Mouse (Mus musculus): ENCODE results near the gene BC048507. TPM values are rescaled to one million over a fixed set of nuclear protein-coding genes. Genes with fewer than 3 reads are reported as not detected.
A peak's percentile ranks its signal among the peaks of the same experiment; 100 is the strongest.
"Not testable (repeated sequence)": the region's sequence is repeated elsewhere in the genome, so short reads cannot be mapped to it uniquely, and the experiment has no call there.

Gene BC048507
- polyA plus RNA-seq (2016; fragmentation: Nextera tagmentation; extraction: Ambion mirVana), result not detected in 2 replicates

- no peaks in the 10 kb centered on the region for H3K4me1 ChIP-seq
- 68% methylated on average over 11 of the region's 11 CpGs for WGBS
- no peak for DNase-seq (ENCODE audit: low spot score)
These were observed at the start of gene BC048507 for GRCm38 (mm10) chr13:67863026-67863425. TSS of gene BC048507 (plus strand) at chr13:67863326.

GRCm38 (mm10) chr13:67813710-67814660, 49.1 kb upstream of the BC048507 start, which contains the start of gene Zfp273:
TSS of gene Zfp273 (plus strand) at chr13:67813740.
- peak within 1 kb of the TSS; percentile 86 for H3K27ac ChIP-seq
- peak; percentile 92 for DNase-seq (ENCODE audit: low spot score)
- WGBS, result 5% methylated on average over 31 of the region's 31 CpGs
- peak within 1 kb of the TSS; percentile 71 for H3K4me3 ChIP-seq
- peaks cover 11% of the 10 kb centered on the region for H3K36me3 ChIP-seq
- H3K4me1 ChIP-seq, result no peaks in the 10 kb centered on the region
- H3K9me3 ChIP-seq, result no peaks in the 10 kb centered on the region
- no peaks in the 10 kb centered on the region for H3K27me3 ChIP-seq (ENCODE audit: insufficient read depth, poor library complexity, severe bottlenecking)

More at GRCm38 (mm10) chr13:67863026-67863425, at the start of gene BC048507:
- Histone ChIP-seq H3K4me3 (no peak within 1 kb of the TSS), H3K9me3 (no peaks in the 10 kb centered on the region), H3K27me3 (ENCODE audit: insufficient read depth, poor library complexity, severe bottlenecking) (no peaks in the 10 kb centered on the region), H3K27ac (no peak within 1 kb of the TSS), H3K36me3 (no peaks in the 10 kb centered on the region)

- H3K27ac ChIP-seq, result no peak overlapping the region
- H3K4me1 ChIP-seq, result no peaks in the 10 kb centered on the region
- no peaks in the 10 kb centered on the region for H3K9me3 ChIP-seq
- no peaks in the 10 kb centered on the region for H3K27me3 ChIP-seq (ENCODE audit: insufficient read depth, poor library complexity, severe bottlenecking)
- WGBS, result 91% methylated on average over 1 of the region's 1 CpGs
- DNase-seq (ENCODE audit: low spot score), result no peak
- H3K4me3 ChIP-seq, result no peak overlapping the region
- H3K36me3 ChIP-seq, result peaks cover 28% of the 10 kb centered on the region
These were observed 44.5 kb upstream of the BC048507 start for GRCm38 (mm10) chr13:67818636-67819035.

GRCm38 (mm10) chr13:67830911-67831336, 32.2 kb upstream of the BC048507 start, which contains the start of gene Gm10037:
TSS of gene Gm10037 (plus strand) at chr13:67831106.
- 3% methylated on average over 14 of the region's 14 CpGs for WGBS
- H3K9me3 ChIP-seq, result peaks cover 3% of the 10 kb centered on the region; the same call in 1 of the 2 replicates
- DNase-seq (ENCODE audit: low spot score), result peak; percentile 77
- H3K4me3 ChIP-seq, result peak within 1 kb of the TSS; percentile 70
- H3K4me1 ChIP-seq, result no peaks in the 10 kb centered on the region
- peak within 1 kb of the TSS; percentile 88 for H3K27ac ChIP-seq
- H3K27me3 ChIP-seq (ENCODE audit: insufficient read depth, poor library complexity, severe bottlenecking), result no peaks in the 10 kb centered on the region
- peaks cover 13% of the 10 kb centered on the region for H3K36me3 ChIP-seq

GRCm38 (mm10) chr13:67833137-67833536, 30.0 kb upstream of the BC048507 start:
- H3K4me3 ChIP-seq; H3K27me3 ChIP-seq (ENCODE audit: insufficient read depth, poor library complexity, severe bottlenecking); H3K27ac ChIP-seq; H3K4me1 ChIP-seq; H3K36me3 ChIP-seq; H3K9me3 ChIP-seq; DNase-seq (ENCODE audit: low spot score): not testable (repeated sequence)

GRCm38 (mm10) chr13:67843775-67844118, 19.4 kb upstream of the BC048507 start:
- no peaks in the 10 kb centered on the region for H3K27me3 ChIP-seq (ENCODE audit: insufficient read depth, poor library complexity, severe bottlenecking)
- no peaks in the 10 kb centered on the region for H3K4me1 ChIP-seq
- no peaks in the 10 kb centered on the region for H3K36me3 ChIP-seq
- WGBS, result 38% methylated on average over 6 of the region's 6 CpGs
- H3K27ac ChIP-seq, result 0 out of 2 replicates have a peak overlapping the region, but pooled peaks have one; percentile 10
- H3K4me3 ChIP-seq, result peak overlapping the region; percentile 59
- H3K9me3 ChIP-seq, result no peaks in the 10 kb centered on the region
- no peak for DNase-seq (ENCODE audit: low spot score)

- 2% methylated on average over 13 of the region's 19 CpGs for WGBS
- peak overlapping the region; percentile 56; the same call in 1 of the 2 replicates for H3K27ac ChIP-seq
These were observed 18.8 kb upstream of the BC048507 start for GRCm38 (mm10) chr13:67844119-67844852.

GRCm38 (mm10) chr13:67844853-67845194, 18.3 kb upstream of the BC048507 start:
- Histone ChIP-seq H3K27me3 (ENCODE audit: insufficient read depth, poor library complexity, severe bottlenecking) (no peaks in the 10 kb centered on the region), H3K4me3 (peak overlapping the region; percentile 59), H3K36me3 (no peaks in the 10 kb centered on the region), H3K4me1 (no peaks in the 10 kb centered on the region), H3K9me3 (no peaks in the 10 kb centered on the region), H3K27ac (peak overlapping the region; percentile 56; the same call in 1 of the 2 replicates)
- WGBS, result 17% methylated on average over 8 of the region's 8 CpGs
- no peak for DNase-seq (ENCODE audit: low spot score)

More at GRCm38 (mm10) chr13:67844119-67844852, 18.8 kb upstream of the BC048507 start:
- Histone ChIP-seq H3K36me3 (no peaks in the 10 kb centered on the region), H3K9me3 (no peaks in the 10 kb centered on the region), H3K4me1 (no peaks in the 10 kb centered on the region), H3K4me3 (peak overlapping the region; percentile 59), H3K27me3 (ENCODE audit: insufficient read depth, poor library complexity, severe bottlenecking) (no peaks in the 10 kb centered on the region)
- DNase-seq (ENCODE audit: low spot score), result peak; percentile 78

- H3K9me3 ChIP-seq, result no peaks in the 10 kb centered on the region
- H3K4me1 ChIP-seq, result no peaks in the 10 kb centered on the region
- no peaks in the 10 kb centered on the region for H3K36me3 ChIP-seq
- no peak overlapping the region for H3K4me3 ChIP-seq
- H3K27me3 ChIP-seq (ENCODE audit: insufficient read depth, poor library complexity, severe bottlenecking), result no peaks in the 10 kb centered on the region
- WGBS, result 72% methylated on average over 3 of the region's 3 CpGs
- no peak for DNase-seq (ENCODE audit: low spot score)
- no peak overlapping the region for H3K27ac ChIP-seq
These were observed 12.8 kb upstream of the BC048507 start for GRCm38 (mm10) chr13:67850361-67850760.

GRCm38 (mm10) chr13:67853130-67853529, 10.0 kb upstream of the BC048507 start:
- Histone ChIP-seq H3K4me3 (no peak overlapping the region), H3K36me3 (no peaks in the 10 kb centered on the region), H3K9me3 (no peaks in the 10 kb centered on the region), H3K4me1 (no peaks in the 10 kb centered on the region), H3K27ac (no peak overlapping the region), H3K27me3 (ENCODE audit: insufficient read depth, poor library complexity, severe bottlenecking) (no peaks in the 10 kb centered on the region)
- DNase-seq (ENCODE audit: low spot score), result no peak
- 82% methylated on average over 6 of the region's 6 CpGs for WGBS

- H3K9me3 ChIP-seq, result no peaks in the 10 kb centered on the region
- no peaks in the 10 kb centered on the region for H3K27me3 ChIP-seq (ENCODE audit: insufficient read depth, poor library complexity, severe bottlenecking)
- no peak overlapping the region for H3K4me3 ChIP-seq
- DNase-seq (ENCODE audit: low spot score), result no peak
- 81% methylated on average over 2 of the region's 2 CpGs for WGBS
- no peaks in the 10 kb centered on the region for H3K36me3 ChIP-seq
- no peaks in the 10 kb centered on the region for H3K4me1 ChIP-seq
- H3K27ac ChIP-seq, result no peak overlapping the region
These were observed 9.1 kb upstream of the BC048507 start for GRCm38 (mm10) chr13:67853983-67854382.

GRCm38 (mm10) chr13:67857317-67857716, 5.8 kb upstream of the BC048507 start:
- Histone ChIP-seq H3K36me3 (no peaks in the 10 kb centered on the region), H3K27ac (no peak overlapping the region), H3K4me3 (no peak overlapping the region), H3K27me3 (ENCODE audit: insufficient read depth, poor library complexity, severe bottlenecking) (no peaks in the 10 kb centered on the region), H3K4me1 (no peaks in the 10 kb centered on the region), H3K9me3 (no peaks in the 10 kb centered on the region)
- 5% methylated on average over 1 of the region's 1 CpGs for WGBS
- DNase-seq (ENCODE audit: low spot score), result no peak

- no peak overlapping the region for H3K4me3 ChIP-seq
- H3K9me3 ChIP-seq, result no peaks in the 10 kb centered on the region
- no peak for DNase-seq (ENCODE audit: low spot score)
- no peak overlapping the region for H3K27ac ChIP-seq
- WGBS, result 80% methylated on average over 9 of the region's 9 CpGs
- no peaks in the 10 kb centered on the region for H3K36me3 ChIP-seq
- H3K27me3 ChIP-seq (ENCODE audit: insufficient read depth, poor library complexity, severe bottlenecking), result no peaks in the 10 kb centered on the region
- no peaks in the 10 kb centered on the region for H3K4me1 ChIP-seq
These were observed 618 bp upstream of the BC048507 start for GRCm38 (mm10) chr13:67862508-67862907.
